26 mouse cellular contexts compared by ENCODE assay signal in genomic region chr10:104210268-104210990, GRCm38 (mm10). TPM values are rescaled to one million over a fixed set of nuclear protein-coding genes. Genes with fewer than 3 reads are reported as not detected.
DNase-seq lines count a peak whose midpoint lies in the region; ATAC-seq lines count a peak whose summit lies in the region.
"Had no signal": no experiment of that assay in that cellular context is flagged by ENCODE, and none has a peak within 500 bp of the region (broad histone marks: within the 10 kb centered on the region; RNA-seq: fewer than 3 reads in every experiment).

No protein-coding gene starts in this region.

- H3K27ac ChIP-seq in forebrain, embryonic 16.5 days (ENCODE audit: low read length): no peak overlapping the region
- no peak overlapping the region for H3K27ac ChIP-seq in hindbrain, embryonic 11.5 days (ENCODE audit: low read depth, low read length)
- H3K27ac ChIP-seq: embryonic facial prominence, embryonic 13.5 days; gastrocnemius, adult 2 months; hindbrain, embryonic 12.5 days; hindbrain, postnatal 0 days had no signal

- DNase-seq in frontal cortex, postnatal 25 days (ENCODE audit: low spot score in 2 of 2): no peak
- peak; percentile 2 for DNase-seq in layer of hippocampus, adult 9-11 months
- no peak for DNase-seq in layer of hippocampus, postnatal 25 days (ENCODE audit: extremely low spot score in 1 of 2, low spot score in 1 of 2)
- no peak for DNase-seq in hindbrain, embryonic 11.5 days (ENCODE audit: low spot score)
- no peak for DNase-seq in heart, postnatal 10 days
- DNase-seq: adrenal gland, adult 2 months; adrenal gland, postnatal 25 days; cerebellum, adult 11-12 months; cerebellum, adult 9-10 months; cerebellum, postnatal 36 days; gastrocnemius, adult 2 months; gastrocnemius, postnatal 25 days; heart, postnatal 36 days; kidney, adult 11 months had no signal

- 63% methylated on average over 3 of the region's 3 CpGs for WGBS in forebrain, embryonic 16.5 days
- WGBS in hindbrain, embryonic 11.5 days: 77% methylated on average over 3 of the region's 3 CpGs

- H3K36me3 ChIP-seq in forebrain, embryonic 16.5 days (ENCODE audit: control insufficient read depth, insufficient read depth): no peaks in the 10 kb centered on the region
- no peaks in the 10 kb centered on the region for H3K36me3 ChIP-seq in hindbrain, embryonic 11.5 days (ENCODE audit: control insufficient read depth, insufficient read depth, low read length)
- H3K36me3 ChIP-seq: embryonic facial prominence, embryonic 13.5 days; heart, embryonic 12.5 days; hindbrain, embryonic 12.5 days had no signal

- peak; percentile 89 for ATAC-seq in frontal cortex, adult (ENCODE audit: low TSS enrichment)
- peak; percentile 72 for ATAC-seq in forebrain, embryonic 16.5 days
- no peak for ATAC-seq in hindbrain, embryonic 11.5 days (ENCODE audit: low FRiP score)
- ATAC-seq: hindbrain, postnatal 0 days had no signal

- H3K27me3 ChIP-seq in forebrain, embryonic 16.5 days (replicated peaks; ENCODE audit: control insufficient read depth, insufficient read depth, low read length): no peaks in the 10 kb centered on the region
- no peaks in the 10 kb centered on the region for H3K27me3 ChIP-seq in hindbrain, embryonic 11.5 days (ENCODE audit: control insufficient read depth, insufficient read depth, low read length)
- H3K27me3 ChIP-seq: embryonic facial prominence, embryonic 13.5 days; heart, embryonic 12.5 days; hindbrain, embryonic 12.5 days had no signal

- no peaks in the 10 kb centered on the region for H3K9me3 ChIP-seq in forebrain, embryonic 16.5 days (ENCODE audit: control insufficient read depth, low read length)
- H3K9me3 ChIP-seq in hindbrain, embryonic 11.5 days (ENCODE audit: control insufficient read depth, low read length): no peaks in the 10 kb centered on the region
- H3K9me3 ChIP-seq: embryonic facial prominence, embryonic 13.5 days; heart, embryonic 12.5 days; hindbrain, embryonic 12.5 days had no signal

- H3K9ac ChIP-seq in forebrain, embryonic 16.5 days (replicated peaks; ENCODE audit: low read depth, low read length): no peak overlapping the region
- no peak overlapping the region for H3K9ac ChIP-seq in hindbrain, embryonic 11.5 days (ENCODE audit: low read depth, low read length)
- H3K9ac ChIP-seq: embryonic facial prominence, embryonic 13.5 days; heart, embryonic 12.5 days; hindbrain, embryonic 12.5 days had no signal

- intact Hi-C loops in heart, postnatal 10 days (cut with DNase I): no loop called here

- no peaks in the 10 kb centered on the region; the same call in 1 of the 2 replicates for H3K4me1 ChIP-seq in forebrain, embryonic 16.5 days (replicated peaks; ENCODE audit: control insufficient read depth, insufficient read depth, low read length)
- no peaks in the 10 kb centered on the region for H3K4me1 ChIP-seq in hindbrain, embryonic 11.5 days (replicated peaks; ENCODE audit: control insufficient read depth, insufficient read depth, low read length)
- H3K4me1 ChIP-seq: embryonic facial prominence, embryonic 13.5 days; heart, embryonic 12.5 days; hindbrain, embryonic 12.5 days had no signal

- H3K4me2 ChIP-seq in forebrain, embryonic 16.5 days (ENCODE audit: low read length): no peak overlapping the region
- H3K4me2 ChIP-seq in hindbrain, embryonic 11.5 days (replicated peaks; ENCODE audit: low read depth, low read length): no peak overlapping the region
- H3K4me2 ChIP-seq: embryonic facial prominence, embryonic 13.5 days; heart, embryonic 12.5 days; hindbrain, embryonic 12.5 days had no signal

- no peak overlapping the region for H3K4me3 ChIP-seq in forebrain, embryonic 16.5 days (replicated peaks; ENCODE audit: low read length)
- H3K4me3 ChIP-seq in hindbrain, embryonic 11.5 days (ENCODE audit: low read depth, low read length): no peak overlapping the region
- H3K4me3 ChIP-seq: embryonic facial prominence, embryonic 13.5 days; gastrocnemius, adult 2 months; heart, embryonic 12.5 days; hindbrain, embryonic 12.5 days had no signal

RNA-seq across cellular contexts. Expression of gene Gm4340, which starts 16.6 kb away (rescaled TPM):
- not detected for total RNA-seq in layer of hippocampus, postnatal 25 days (2021)
- not detected in 2 replicates for polyA plus RNA-seq in forebrain, embryonic 16.5 days (2015; fragmentation: Nextera tagmentation; extraction: Ambion mirVana)
- polyA plus RNA-seq in hindbrain, embryonic 11.5 days (2014; fragmentation: Nextera tagmentation; extraction: Ambion mirVana): not detected in 2 replicates
- not detected for total RNA-seq in heart, postnatal 10 days (2021)
- total RNA-seq: adrenal gland, adult 2 months; adrenal gland, postnatal 25 days; gastrocnemius, adult 2 months; gastrocnemius, postnatal 25 days; granulocyte monocyte progenitor cell, adult 5-6 weeks; heart, adult 8-10 months; heart, postnatal 36 days; hindbrain, postnatal 0 days had no signal
- polyA plus RNA-seq: adrenal gland, adult 2 months; embryonic facial prominence, embryonic 13.5 days; heart, embryonic 12.5 days; heart, embryonic 16.5 days; hindbrain, embryonic 12.5 days; hindbrain, postnatal 0 days; intestine, embryonic 14.5 days; kidney, embryonic 14.5 days had no signal

RNA-seq across cellular contexts. Expression of gene Gm20765, which starts 25.1 kb away (rescaled TPM):
- not detected for total RNA-seq in layer of hippocampus, postnatal 25 days (2021)
- polyA plus RNA-seq in forebrain, embryonic 16.5 days (2015; fragmentation: Nextera tagmentation; extraction: Ambion mirVana): not detected in 2 replicates
- polyA plus RNA-seq in hindbrain, embryonic 11.5 days (2014; fragmentation: Nextera tagmentation; extraction: Ambion mirVana): not detected in 2 replicates
- not detected for total RNA-seq in heart, postnatal 10 days (2021)
- total RNA-seq: adrenal gland, adult 2 months; adrenal gland, postnatal 25 days; gastrocnemius, adult 2 months; gastrocnemius, postnatal 25 days; granulocyte monocyte progenitor cell, adult 5-6 weeks; heart, adult 8-10 months; heart, postnatal 36 days; hindbrain, postnatal 0 days had no signal
- polyA plus RNA-seq: adrenal gland, adult 2 months; embryonic facial prominence, embryonic 13.5 days; heart, embryonic 12.5 days; heart, embryonic 16.5 days; hindbrain, embryonic 12.5 days; hindbrain, postnatal 0 days; intestine, embryonic 14.5 days; kidney, embryonic 14.5 days had no signal

RNA-seq across cellular contexts. Expression of gene Gm21312, which starts 33.6 kb away (rescaled TPM):
- not detected for total RNA-seq in layer of hippocampus, postnatal 25 days (2021)
- not detected in 2 replicates for polyA plus RNA-seq in forebrain, embryonic 16.5 days (2015; fragmentation: Nextera tagmentation; extraction: Ambion mirVana)
- polyA plus RNA-seq in hindbrain, embryonic 11.5 days (2014; fragmentation: Nextera tagmentation; extraction: Ambion mirVana): not detected in 2 replicates
- total RNA-seq in heart, postnatal 10 days (2021): not detected
- total RNA-seq: adrenal gland, adult 2 months; adrenal gland, postnatal 25 days; gastrocnemius, adult 2 months; gastrocnemius, postnatal 25 days; granulocyte monocyte progenitor cell, adult 5-6 weeks; heart, adult 8-10 months; heart, postnatal 36 days; hindbrain, postnatal 0 days had no signal
- polyA plus RNA-seq: adrenal gland, adult 2 months; embryonic facial prominence, embryonic 13.5 days; heart, embryonic 12.5 days; heart, embryonic 16.5 days; hindbrain, embryonic 12.5 days; hindbrain, postnatal 0 days; intestine, embryonic 14.5 days; kidney, embryonic 14.5 days had no signal

RNA-seq across cellular contexts. Expression of gene Gm21304, which starts 42.1 kb away (rescaled TPM):
- not detected for total RNA-seq in layer of hippocampus, postnatal 25 days (2021)
- polyA plus RNA-seq in forebrain, embryonic 16.5 days (2015; fragmentation: Nextera tagmentation; extraction: Ambion mirVana): not detected in 2 replicates
- polyA plus RNA-seq in hindbrain, embryonic 11.5 days (2014; fragmentation: Nextera tagmentation; extraction: Ambion mirVana): not detected in 2 replicates
- total RNA-seq in heart, postnatal 10 days (2021): not detected
- total RNA-seq: adrenal gland, adult 2 months; adrenal gland, postnatal 25 days; gastrocnemius, adult 2 months; gastrocnemius, postnatal 25 days; granulocyte monocyte progenitor cell, adult 5-6 weeks; heart, adult 8-10 months; heart, postnatal 36 days; hindbrain, postnatal 0 days had no signal
- polyA plus RNA-seq: adrenal gland, adult 2 months; embryonic facial prominence, embryonic 13.5 days; heart, embryonic 12.5 days; heart, embryonic 16.5 days; hindbrain, embryonic 12.5 days; hindbrain, postnatal 0 days; intestine, embryonic 14.5 days; kidney, embryonic 14.5 days had no signal

RNA-seq across cellular contexts. Expression of gene Gm8764, which starts 50.6 kb away (rescaled TPM):
- total RNA-seq in layer of hippocampus, postnatal 25 days (2021): not detected
- polyA plus RNA-seq in forebrain, embryonic 16.5 days (2015; fragmentation: Nextera tagmentation; extraction: Ambion mirVana): not detected in 2 replicates
- polyA plus RNA-seq in hindbrain, embryonic 11.5 days (2014; fragmentation: Nextera tagmentation; extraction: Ambion mirVana): not detected in 2 replicates
- not detected for total RNA-seq in heart, postnatal 10 days (2021)
- total RNA-seq: adrenal gland, adult 2 months; adrenal gland, postnatal 25 days; ES-E14; gastrocnemius, adult 2 months; gastrocnemius, postnatal 25 days; granulocyte monocyte progenitor cell, adult 5-6 weeks; heart, adult 8-10 months; heart, postnatal 36 days; hindbrain, postnatal 0 days had no signal
- polyA plus RNA-seq: adrenal gland, adult 2 months; embryonic facial prominence, embryonic 13.5 days; heart, embryonic 12.5 days; heart, embryonic 16.5 days; hindbrain, embryonic 12.5 days; hindbrain, postnatal 0 days; intestine, embryonic 14.5 days; kidney, embryonic 14.5 days had no signal
